Mouse (Mus musculus) liver, adult (tissue): ENCODE data around the gene Olfr980.
"Not testable (repeated sequence)": the region's sequence is repeated elsewhere in the genome, so short reads cannot be mapped to it uniquely, and the experiment has no call there.

Source experiments
- GATA4 ChIP-seq: IDR thresholded peaks from 2 replicates; pipeline ENCODE4 v1.6.1; 2014; ENCODE audit warnings: mild to moderate bottlenecking, low read length; ENCODE audit not compliant: insufficient replicate concordance

Olfr980 gene

GRCm38 (mm10) chr9:40009482-40009881 is at the start of gene Olfr980:
TSS of gene Olfr980 (minus strand) at chr9:40009582.
- TF ChIP-seq GATA4: no peak

GRCm38 (mm10) chr9:40050138-40050537 is 40.8 kb upstream of the Olfr980 start:
- no peak for TF ChIP-seq GATA4

GRCm38 (mm10) chr9:40021164-40021563 is 11.8 kb upstream of the Olfr980 start, which contains the start of gene Olfr981:
TSS of gene Olfr981 (plus strand) at chr9:40021464.
- TF ChIP-seq GATA4: no peak

- no peak for TF ChIP-seq GATA4
These were observed 6.0 kb downstream of the Olfr980 start, which contains the start of gene Olfr979 for GRCm38 (mm10) chr9:40003365-40003764. TSS of gene Olfr979 (minus strand) at chr9:40003465.

- TF ChIP-seq GATA4: no peak
These were observed 17.6 kb downstream of the Olfr980 start, which contains the start of gene Olfr978 for GRCm38 (mm10) chr9:39991813-39992212. TSS of gene Olfr978 (plus strand) at chr9:39992113.

GRCm38 (mm10) chr9:39961033-39961432 is 48.3 kb downstream of the Olfr980 start, which contains the start of gene Olfr976:
TSS of gene Olfr976 (minus strand) at chr9:39961133.
- not testable (repeated sequence) for TF ChIP-seq GATA4
